In the genomic region with DNA sequence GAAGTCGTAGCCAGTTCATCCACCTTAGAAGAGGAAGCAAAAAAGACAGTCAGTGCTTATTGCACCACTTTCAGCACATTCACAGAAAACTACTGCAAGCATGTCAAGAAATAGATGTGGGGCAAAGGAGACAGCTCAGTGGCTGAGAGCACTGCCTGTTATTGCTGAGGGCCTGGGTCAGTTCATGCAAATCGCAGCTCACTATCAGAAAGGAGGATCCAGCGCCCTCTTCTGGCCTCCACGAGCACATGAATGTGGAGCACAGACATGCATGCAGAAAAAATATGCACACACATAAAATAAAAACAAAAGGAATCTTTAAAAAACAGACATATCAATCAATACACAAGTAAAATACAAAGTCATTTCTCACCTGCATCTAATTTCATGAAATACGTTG, we compare ENCODE assay signal across 14 mouse cellular contexts. TPM values are rescaled to one million over a fixed set of nuclear protein-coding genes. Genes with fewer than 3 reads are reported as not detected.
DNase-seq lines count a peak whose midpoint lies in the region; ATAC-seq and TF ChIP-seq lines count a peak whose summit lies in the region.
"Had no signal": no experiment of that assay in that cellular context is flagged by ENCODE, and none has a peak within 500 bp of the region (broad histone marks: within the 10 kb centered on the region; RNA-seq: fewer than 3 reads in every experiment).

No protein-coding gene starts in this region.

- no peak overlapping the region for H3K9ac ChIP-seq in hindbrain, postnatal 0 days (replicated peaks; ENCODE audit: low read length)
- no peak overlapping the region for H3K9ac ChIP-seq in hindbrain, embryonic 14.5 days
- no peak overlapping the region for H3K9ac ChIP-seq in lung, postnatal 0 days (replicated peaks; ENCODE audit: low read depth)
- H3K9ac ChIP-seq: hindbrain, embryonic 12.5 days; liver, embryonic 15.5 days; neural tube, embryonic 12.5 days had no signal

- H3K9me3 ChIP-seq in hindbrain, postnatal 0 days (ENCODE audit: low read length), result no peaks in the 10 kb centered on the region
- no peaks in the 10 kb centered on the region for H3K9me3 ChIP-seq in hindbrain, embryonic 14.5 days (ENCODE audit: control insufficient read depth, low read length)
- no peaks in the 10 kb centered on the region for H3K9me3 ChIP-seq in lung, postnatal 0 days (ENCODE audit: low read length)
- H3K9me3 ChIP-seq in limb, embryonic 10.5 days (replicated peaks), result no peaks in the 10 kb centered on the region
- H3K9me3 ChIP-seq: hindbrain, embryonic 12.5 days; liver, embryonic 15.5 days; neural tube, embryonic 12.5 days had no signal

- H3K27me3 ChIP-seq in hindbrain, postnatal 0 days (ENCODE audit: insufficient read depth, low read length), result no peaks in the 10 kb centered on the region
- no peaks in the 10 kb centered on the region for H3K27me3 ChIP-seq in hindbrain, embryonic 14.5 days (ENCODE audit: control insufficient read depth, insufficient read depth, low read length)
- H3K27me3 ChIP-seq in lung, postnatal 0 days (replicated peaks; ENCODE audit: insufficient read depth, low read length), result no peaks in the 10 kb centered on the region
- H3K27me3 ChIP-seq in limb, embryonic 10.5 days (ENCODE audit: low read depth, poor library complexity, severe bottlenecking), result no peaks in the 10 kb centered on the region
- H3K27me3 ChIP-seq: hindbrain, embryonic 12.5 days; liver, embryonic 15.5 days; neural tube, embryonic 12.5 days had no signal

- H3K36me3 ChIP-seq in hindbrain, postnatal 0 days (ENCODE audit: insufficient read depth, low read length), result no peaks in the 10 kb centered on the region; the same call in 1 of the 2 replicates
- peaks cover 17% of the 10 kb centered on the region for H3K36me3 ChIP-seq in hindbrain, embryonic 14.5 days (replicated peaks; ENCODE audit: control insufficient read depth, insufficient read depth)
- H3K36me3 ChIP-seq in lung, postnatal 0 days (ENCODE audit: insufficient read depth, low read length), result peaks cover 20% of the 10 kb centered on the region; the same call in 1 of the 2 replicates
- peaks cover 46% of the 10 kb centered on the region for H3K36me3 ChIP-seq in limb, embryonic 10.5 days
- H3K36me3 ChIP-seq: liver, embryonic 15.5 days; neural tube, embryonic 12.5 days had no signal

- no peak for ATAC-seq in hindbrain, postnatal 0 days
- no peak for ATAC-seq in hindbrain, embryonic 14.5 days (ENCODE audit: low FRiP score)
- ATAC-seq in lung, postnatal 0 days, result no peak

- TF ChIP-seq CTCF in hindbrain, postnatal 0 days (IDR thresholded peaks at IDR 0.05; ENCODE audit: low read depth), result peak; percentile 47
- peak; percentile 50 for TF ChIP-seq CTCF in lung, postnatal 0 days (IDR thresholded peaks at IDR 0.05)

- no peak for DNase-seq in hindbrain, postnatal 0 days (ENCODE audit: low spot score)
- no peak for DNase-seq in hindbrain, embryonic 14.5 days (ENCODE audit: low spot score)
- DNase-seq in lung, postnatal 0 days (ENCODE audit: low spot score), result no peak
- DNase-seq in lung, adult 18-20 months, result no peak
- peak; percentile 68 for DNase-seq in ES-CJ7 (ENCODE audit: low read depth, low spot score)
- DNase-seq in limb, embryonic 10.5 days (ENCODE audit: low spot score), result peak; percentile 29
- no peak for DNase-seq in adrenal gland, adult 2 months
- no peak for DNase-seq in adrenal gland, postnatal 4 days (ENCODE audit: low spot score in 2 of 2)
- DNase-seq: kidney, postnatal 4 days; right cerebral cortex, adult 18-20 months had no signal

- 65% methylated on average over 5 of the region's 5 CpGs for WGBS in hindbrain, postnatal 0 days
- WGBS in hindbrain, embryonic 14.5 days, result 61% methylated on average over 5 of the region's 5 CpGs
- WGBS in lung, postnatal 0 days, result 71% methylated on average over 5 of the region's 5 CpGs
- 78% methylated on average over 5 of the region's 5 CpGs for WGBS in limb, embryonic 10.5 days

- H3K27ac ChIP-seq in hindbrain, postnatal 0 days, result no peak overlapping the region
- no peak overlapping the region for H3K27ac ChIP-seq in hindbrain, embryonic 14.5 days
- no peak overlapping the region for H3K27ac ChIP-seq in lung, postnatal 0 days (ENCODE audit: low read length)
- H3K27ac ChIP-seq in limb, embryonic 10.5 days, result no peak overlapping the region
- H3K27ac ChIP-seq: hindbrain, embryonic 12.5 days; liver, embryonic 15.5 days; neural tube, embryonic 12.5 days had no signal

- H3K4me1 ChIP-seq in hindbrain, postnatal 0 days (ENCODE audit: insufficient read depth, low read length), result no peaks in the 10 kb centered on the region
- H3K4me1 ChIP-seq in hindbrain, embryonic 14.5 days (replicated peaks; ENCODE audit: control insufficient read depth, insufficient read depth, low read length), result no peaks in the 10 kb centered on the region
- no peaks in the 10 kb centered on the region for H3K4me1 ChIP-seq in lung, postnatal 0 days (ENCODE audit: insufficient read depth, low read depth, low read length)
- H3K4me1 ChIP-seq in limb, embryonic 10.5 days, result no peaks in the 10 kb centered on the region
- H3K4me1 ChIP-seq: hindbrain, embryonic 12.5 days; liver, embryonic 15.5 days; neural tube, embryonic 12.5 days had no signal

- no peak overlapping the region for H3K4me3 ChIP-seq in hindbrain, postnatal 0 days (ENCODE audit: low read length)
- H3K4me3 ChIP-seq in hindbrain, embryonic 14.5 days (replicated peaks; ENCODE audit: low read length), result no peak overlapping the region
- H3K4me3 ChIP-seq in lung, postnatal 0 days (ENCODE audit: low read depth, low read length), result no peak overlapping the region
- H3K4me3 ChIP-seq in limb, embryonic 10.5 days, result no peak overlapping the region
- H3K4me3 ChIP-seq: hindbrain, embryonic 12.5 days; liver, embryonic 15.5 days; neural tube, embryonic 12.5 days had no signal

- TF ChIP-seq EP300 in lung, postnatal 0 days (IDR thresholded peaks at IDR 0.05), result no peak

- H3K4me2 ChIP-seq in hindbrain, postnatal 0 days (ENCODE audit: low read depth, low read length), result no peak overlapping the region
- no peak overlapping the region for H3K4me2 ChIP-seq in hindbrain, embryonic 14.5 days (replicated peaks)
- no peak overlapping the region for H3K4me2 ChIP-seq in lung, postnatal 0 days (replicated peaks; ENCODE audit: low read depth, low read length)
- H3K4me2 ChIP-seq: heart, embryonic 11.5 days; hindbrain, embryonic 12.5 days; liver, embryonic 15.5 days; neural tube, embryonic 12.5 days had no signal

RNA-seq across cellular contexts. Expression of gene Eogt, which starts 18.0 kb away (rescaled TPM):
- total RNA-seq in hindbrain, postnatal 0 days (2014; rRNA removed), result 32.7 and 33.7 TPM in 2 replicates
- polyA plus RNA-seq in hindbrain, postnatal 0 days (2015; fragmentation: Nextera tagmentation; extraction: Ambion mirVana), result 10.3 and 11.4 TPM in 2 replicates
- polyA plus RNA-seq in hindbrain, embryonic 14.5 days (2014; fragmentation: Nextera tagmentation; extraction: Ambion mirVana), result 9.8 and 10.8 TPM in 2 replicates
- polyA plus RNA-seq in lung, postnatal 0 days (2015; fragmentation: Nextera tagmentation; extraction: Ambion mirVana), result 15.3 and 15.5 TPM in 2 replicates
- polyA plus RNA-seq in limb, embryonic 10.5 days (2016; fragmentation: Nextera tagmentation; extraction: Ambion mirVana), result 20.8 and 22.0 TPM in 2 replicates
- 10 to 100 TPM; 32.4 to 45.8 TPM for total RNA-seq in adrenal gland, adult 2 months (2021)
- 13.3 and 22.3 TPM in 2 replicates for polyA plus RNA-seq in adrenal gland, adult 2 months (2012; rRNA removed)
- total RNA-seq in adrenal gland, postnatal 4 days (2021), result 10 to 100 TPM; 52.4 to 55.7 TPM

RNA-seq across cellular contexts. Expression of gene Tmf1, which starts 47.9 kb away (rescaled TPM):
- total RNA-seq in hindbrain, postnatal 0 days (2014; rRNA removed), result 15.9 and 19.8 TPM in 2 replicates
- 50.8 and 53.5 TPM in 2 replicates for polyA plus RNA-seq in hindbrain, postnatal 0 days (2015; fragmentation: Nextera tagmentation; extraction: Ambion mirVana)
- polyA plus RNA-seq in hindbrain, embryonic 14.5 days (2014; fragmentation: Nextera tagmentation; extraction: Ambion mirVana), result 39.8 and 40.5 TPM in 2 replicates
- polyA plus RNA-seq in lung, postnatal 0 days (2015; fragmentation: Nextera tagmentation; extraction: Ambion mirVana), result 51.0 and 53.9 TPM in 2 replicates
- 20.9 and 27.8 TPM in 2 replicates for polyA plus RNA-seq in limb, embryonic 10.5 days (2016; fragmentation: Nextera tagmentation; extraction: Ambion mirVana)
- 10 to 100 TPM; 49.3 to 61.8 TPM for total RNA-seq in adrenal gland, adult 2 months (2021)
- polyA plus RNA-seq in adrenal gland, adult 2 months (2012; rRNA removed), result 1.9 and 2.4 TPM in 2 replicates
- 10 to 100 TPM; 46.8 to 50.3 TPM for total RNA-seq in adrenal gland, postnatal 4 days (2021)

Comparison
In these comparisons a context has a peak if more than half of its experiments do, and no peak if none do; other contexts are left out.
1. DNase-seq: peak in ES-CJ7 (single experiment) and limb, embryonic 10.5 days (single experiment); none in hindbrain, postnatal 0 days (single experiment), hindbrain, embryonic 14.5 days (single experiment), lung, postnatal 0 days (single experiment), lung, adult 18-20 months (0 of 2), adrenal gland, adult 2 months (single experiment) and adrenal gland, postnatal 4 days (0 of 2).